ENCODE assay signal across 17 mouse cellular contexts in the genomic region with DNA sequence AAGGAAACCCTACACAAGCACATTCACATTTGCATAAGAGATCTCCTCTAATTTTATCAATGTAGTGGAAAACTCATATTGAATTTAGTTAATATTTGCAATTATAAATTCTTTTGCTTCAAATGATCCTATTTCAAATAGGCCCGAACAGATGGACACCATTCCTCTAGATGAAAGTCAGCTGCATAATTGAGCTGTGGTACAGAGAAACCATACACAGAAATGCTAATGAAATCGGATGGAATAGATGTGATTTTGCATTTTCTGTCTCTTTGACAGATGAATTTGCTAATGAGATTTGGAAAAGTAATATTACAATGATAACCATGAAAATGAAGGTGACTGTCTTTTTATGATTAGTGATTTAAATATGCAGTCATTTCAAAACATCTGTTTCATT.
"Had no signal": no experiment of that assay in that cellular context is flagged by ENCODE, and none has a peak within 500 bp of the region (broad histone marks: within the 10 kb centered on the region; RNA-seq: fewer than 3 reads in every experiment).

No protein-coding gene starts in this region.

- H3K9me3 ChIP-seq: liver, embryonic 13.5 days; neural tube, embryonic 13.5 days; stomach, embryonic 15.5 days had no signal

- H3K36me3 ChIP-seq: liver, embryonic 13.5 days; neural tube, embryonic 13.5 days; stomach, embryonic 15.5 days had no signal

- H3K4me2 ChIP-seq: liver, embryonic 13.5 days; midbrain, embryonic 11.5 days; neural tube, embryonic 13.5 days; stomach, embryonic 15.5 days had no signal

- H3K9ac ChIP-seq: liver, embryonic 13.5 days; neural tube, embryonic 13.5 days; stomach, embryonic 15.5 days had no signal

- H3K27me3 ChIP-seq: liver, embryonic 13.5 days; neural tube, embryonic 13.5 days; stomach, embryonic 15.5 days had no signal

- H3K27ac ChIP-seq: liver, embryonic 13.5 days; neural tube, embryonic 13.5 days; stomach, embryonic 15.5 days had no signal

- H3K4me3 ChIP-seq: liver, embryonic 13.5 days; myocyte; neural tube, embryonic 13.5 days; stomach, embryonic 15.5 days had no signal

- DNase-seq: kidney, adult 18-20 months; kidney, adult 9 months; kidney, postnatal 14 days; liver, embryonic 13.5 days; lung, adult 2 months; lung, postnatal 14 days; lung, postnatal 4 days; retina, postnatal 1 day; right cerebral cortex, postnatal 25 days; spleen, adult 18-20 months; thymus, adult 18-20 months; thymus, postnatal 36 days had no signal

- H3K4me1 ChIP-seq: liver, embryonic 13.5 days; neural tube, embryonic 13.5 days; stomach, embryonic 15.5 days had no signal

- ATAC-seq: midbrain, embryonic 16.5 days had no signal
